16 mouse cellular contexts compared by ENCODE assay signal in genomic region chr1:192857582-192857981, GRCm38 (mm10). TPM values are rescaled to one million over a fixed set of nuclear protein-coding genes. Genes with fewer than 3 reads are reported as not detected.
"Had no signal": no experiment of that assay in that cellular context is flagged by ENCODE, and none has a peak within 500 bp of the region (broad histone marks: within the 10 kb centered on the region; RNA-seq: fewer than 3 reads in every experiment).

No protein-coding gene starts in this region.

- H3K4me2 ChIP-seq: neural tube, embryonic 12.5 days; neural tube, embryonic 13.5 days; neural tube, embryonic 15.5 days; stomach, embryonic 15.5 days had no signal

- H3K4me3 ChIP-seq: neural tube, embryonic 12.5 days; neural tube, embryonic 13.5 days; neural tube, embryonic 15.5 days; stomach, embryonic 15.5 days had no signal

- H3K9me3 ChIP-seq: neural tube, embryonic 12.5 days; neural tube, embryonic 13.5 days; neural tube, embryonic 15.5 days; stomach, embryonic 15.5 days had no signal

- H3K36me3 ChIP-seq: neural tube, embryonic 12.5 days; neural tube, embryonic 13.5 days; neural tube, embryonic 15.5 days; stomach, embryonic 15.5 days had no signal

- DNase-seq: retina, postnatal 1 day; right cerebral cortex, adult 18-20 months; right cerebral cortex, postnatal 14 days; right cerebral cortex, postnatal 4 days; spleen, adult 18-20 months; thymus, adult 18-20 months; thymus, postnatal 14 days; thymus, postnatal 25 days; thymus, postnatal 36 days; thymus, postnatal 4 days had no signal

- H3K27me3 ChIP-seq: neural tube, embryonic 15.5 days; stomach, embryonic 15.5 days had no signal

- H3K27ac ChIP-seq: neural tube, embryonic 12.5 days; neural tube, embryonic 15.5 days; stomach, embryonic 15.5 days; stomach, postnatal 0 days had no signal

- H3K9ac ChIP-seq: neural tube, embryonic 12.5 days; neural tube, embryonic 13.5 days; neural tube, embryonic 15.5 days; stomach, embryonic 15.5 days had no signal

RNA-seq across cellular contexts. Expression of gene Sertad4, which starts 2.0 kb away (rescaled TPM):
- total RNA-seq: neutrophil, adult 5-6 weeks had no signal
